Mouse (Mus musculus) brain, embryonic 18.5 days (tissue): Measurements from ENCODE around the gene Fam186b.

Experiments
- DNase-seq: peaks from one replicate; pipeline ENCODE4 v3.0.0-alpha.2; 2012; ENCODE audit warnings: low read depth, low spot score

Gene Fam186b

DNA sequence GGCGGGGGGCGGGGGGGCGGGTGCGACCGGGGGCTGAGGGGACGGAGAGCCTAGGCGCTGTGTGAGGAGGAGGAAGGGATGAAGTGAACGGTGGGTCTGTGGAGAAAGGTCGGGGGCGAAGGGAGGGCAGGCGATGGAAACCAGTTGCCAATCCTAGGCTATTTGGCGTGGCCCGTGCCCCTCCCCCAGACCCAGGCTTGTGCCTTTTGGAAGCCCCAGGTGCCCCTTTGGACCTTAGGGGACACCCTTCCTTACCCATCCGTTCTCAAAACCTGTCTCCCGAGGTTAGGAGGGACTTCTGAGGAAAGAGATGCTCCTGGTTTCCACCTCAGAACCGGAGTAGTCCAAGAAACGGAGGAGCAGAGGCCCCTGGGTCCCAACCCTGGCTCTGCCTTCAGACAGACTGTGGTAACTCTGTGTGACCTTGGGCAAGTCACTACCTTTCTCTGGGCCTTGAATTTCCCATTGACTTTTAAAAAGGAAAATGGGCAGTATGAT is at the start of gene Fam186b:
Gene Fam186b (minus strand): TSS at position 405 of the 498 bp plus-strand sequence.
- no peak for DNase-seq

DNA sequence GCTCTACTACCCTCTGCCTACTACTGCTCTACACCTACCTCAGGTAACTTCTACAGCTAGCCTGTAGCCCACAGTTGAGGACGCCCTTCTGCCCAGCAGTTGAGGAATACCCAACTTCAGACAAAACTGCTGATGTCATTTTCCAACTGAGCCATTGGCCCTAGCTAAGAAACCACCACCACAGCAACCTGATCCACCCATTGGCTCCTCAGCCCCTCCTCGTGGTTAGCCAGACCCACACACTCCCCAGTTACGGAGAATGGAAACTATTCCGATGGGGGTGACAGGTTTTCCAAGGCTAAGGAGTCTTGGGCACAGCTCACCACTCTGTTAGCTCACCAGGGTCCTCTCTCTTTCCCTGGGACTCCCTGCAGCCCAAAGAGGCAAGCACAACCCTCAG is 49.3 kb upstream of the Fam186b start:
- no peak for DNase-seq

DNA sequence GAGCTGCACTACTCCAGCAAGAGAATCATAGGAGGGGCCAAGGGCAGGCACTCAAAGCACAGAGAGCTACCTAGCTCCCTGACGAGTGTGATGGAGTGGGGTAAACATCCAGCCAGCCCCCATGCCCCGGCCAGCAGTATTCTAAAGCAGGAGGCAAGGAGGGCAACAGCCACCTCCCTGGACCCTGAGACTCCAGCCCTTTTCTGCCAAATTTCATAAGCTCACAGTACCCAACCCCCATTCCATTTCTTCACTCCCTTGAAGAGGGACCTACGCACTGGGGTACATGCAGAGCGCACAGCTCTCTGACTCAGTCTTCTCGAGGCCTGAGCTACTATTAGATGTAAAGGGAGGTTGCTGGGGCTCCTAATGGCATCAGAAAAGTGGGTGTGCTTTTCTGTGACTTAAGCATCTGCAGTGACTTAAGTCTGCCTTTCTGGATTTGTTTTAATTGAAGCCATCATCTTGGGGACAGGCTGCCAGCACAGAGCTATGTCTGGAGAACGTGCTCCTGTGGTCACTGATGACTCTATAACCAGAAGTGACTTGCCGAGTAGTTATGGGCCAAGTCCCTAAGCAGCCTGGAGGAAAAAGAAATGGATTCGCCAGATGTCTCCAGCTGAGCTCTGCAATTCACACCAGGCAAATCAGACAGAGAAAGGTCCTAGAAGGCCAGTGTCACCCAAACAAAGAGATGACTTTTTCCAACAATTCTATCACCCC is 48.6 kb upstream of the Fam186b start:
- no peak for DNase-seq

DNA sequence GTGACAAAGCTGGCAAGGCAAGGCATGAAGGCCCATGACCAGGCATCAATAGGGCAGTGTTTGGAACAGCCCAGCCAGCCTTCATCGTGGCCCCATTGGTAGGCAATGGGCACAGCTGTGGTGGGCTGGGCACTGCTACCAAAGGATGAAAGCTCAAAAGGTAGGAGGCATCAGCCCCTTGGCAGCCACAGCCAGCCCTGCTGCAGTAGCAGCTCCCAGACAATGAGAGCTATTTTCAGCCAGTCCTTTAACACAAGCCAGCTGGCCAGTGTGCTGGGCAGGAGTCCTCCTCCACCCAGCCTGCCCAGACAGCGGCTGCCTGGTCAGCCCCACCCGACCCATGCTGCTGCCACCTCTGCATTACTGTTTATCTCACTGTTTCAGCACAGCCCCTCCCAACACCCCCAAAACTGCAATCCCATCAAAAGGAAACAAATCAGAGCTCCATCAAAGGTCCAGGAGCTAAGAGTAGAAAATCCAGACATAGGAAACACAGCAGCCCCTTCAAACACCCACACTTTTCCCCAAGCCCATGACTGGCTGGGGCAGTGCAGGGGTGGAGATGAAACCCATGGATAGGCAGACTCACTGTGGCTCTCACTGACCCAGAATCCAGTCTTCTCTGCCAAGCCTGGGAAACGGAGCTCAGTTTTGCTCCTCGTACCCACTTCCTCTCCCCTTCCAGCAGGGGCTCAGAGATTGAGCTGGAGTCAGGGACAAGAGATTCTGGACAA is 47.9 kb upstream of the Fam186b start:
- DNase-seq: no peak

DNA sequence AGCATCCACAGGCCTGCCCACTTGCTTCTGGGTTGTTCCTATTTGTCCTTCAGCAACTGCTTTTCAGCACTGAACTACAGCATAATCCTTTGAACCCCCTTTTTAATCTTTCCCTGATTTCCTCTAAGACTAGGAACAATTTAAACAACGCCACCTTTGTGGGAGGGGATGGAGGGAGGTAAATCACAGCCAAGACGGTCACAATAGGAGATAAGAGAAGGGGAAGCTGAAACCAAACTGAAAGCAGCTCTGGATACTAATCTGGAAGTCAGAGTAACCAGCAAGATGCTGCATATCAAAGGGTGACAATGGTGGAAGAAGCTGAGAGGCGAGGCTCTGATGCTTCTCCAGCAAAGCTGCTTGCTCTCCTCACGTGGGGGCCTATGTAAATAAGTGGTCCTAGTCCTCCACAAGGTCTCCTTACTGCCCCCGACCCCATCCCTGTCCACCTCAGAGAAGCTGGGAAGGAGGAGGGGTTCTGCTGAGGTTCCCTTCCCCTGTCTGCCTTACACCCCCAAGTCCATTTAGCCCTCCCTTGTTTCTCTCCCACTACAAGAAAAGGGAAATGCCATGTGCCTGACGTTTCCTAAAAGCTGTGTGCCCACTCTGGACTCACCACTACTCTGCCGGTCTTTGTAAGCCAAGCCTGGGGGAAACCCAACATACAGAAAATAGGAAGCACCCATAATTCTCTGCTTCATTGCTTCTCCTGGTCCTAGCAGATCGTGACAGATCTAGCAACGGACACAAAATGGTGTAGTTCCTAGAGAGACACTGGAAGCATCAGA is 46.7 kb upstream of the Fam186b start:
- no peak for DNase-seq

DNA sequence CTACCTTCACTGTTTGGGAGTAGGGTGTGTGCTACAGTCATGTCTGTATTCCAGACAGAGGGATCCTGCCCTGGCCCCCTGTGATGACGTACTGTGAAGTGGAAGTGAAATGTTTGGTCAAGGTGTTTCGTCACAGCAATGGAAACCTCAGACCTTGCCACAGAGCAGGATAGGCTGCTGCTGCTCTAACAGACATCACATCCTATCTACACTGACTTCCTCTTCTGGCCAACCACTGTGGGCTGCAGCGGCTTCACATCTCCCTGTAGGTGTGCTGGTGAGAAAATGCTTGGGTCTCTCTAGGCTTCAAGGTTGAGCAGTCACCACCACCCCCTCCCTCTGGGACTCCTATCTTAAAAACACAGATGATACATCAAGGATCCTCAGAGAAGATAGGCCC is 45.4 kb upstream of the Fam186b start:
- DNase-seq: no peak

DNA sequence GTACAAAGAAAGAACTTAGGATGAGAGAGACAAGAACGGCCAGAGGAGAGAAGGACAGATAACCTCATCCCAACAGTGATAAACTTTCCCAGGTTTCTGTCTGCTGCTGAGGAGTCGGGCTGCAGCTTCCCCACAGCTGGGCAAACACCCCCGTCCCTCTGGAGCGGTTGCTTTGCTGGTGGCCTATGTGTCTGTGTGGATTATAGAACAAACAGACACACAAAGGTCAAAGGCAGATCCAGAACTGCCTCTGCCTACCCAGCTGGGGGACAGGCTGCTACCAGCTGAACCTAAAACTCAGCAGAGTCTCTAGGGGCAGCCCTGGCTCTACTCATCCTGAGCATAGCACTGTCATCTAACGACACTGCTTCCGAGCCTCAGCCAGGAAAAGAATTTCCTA is 44.0 kb upstream of the Fam186b start:
- DNase-seq: no peak

DNA sequence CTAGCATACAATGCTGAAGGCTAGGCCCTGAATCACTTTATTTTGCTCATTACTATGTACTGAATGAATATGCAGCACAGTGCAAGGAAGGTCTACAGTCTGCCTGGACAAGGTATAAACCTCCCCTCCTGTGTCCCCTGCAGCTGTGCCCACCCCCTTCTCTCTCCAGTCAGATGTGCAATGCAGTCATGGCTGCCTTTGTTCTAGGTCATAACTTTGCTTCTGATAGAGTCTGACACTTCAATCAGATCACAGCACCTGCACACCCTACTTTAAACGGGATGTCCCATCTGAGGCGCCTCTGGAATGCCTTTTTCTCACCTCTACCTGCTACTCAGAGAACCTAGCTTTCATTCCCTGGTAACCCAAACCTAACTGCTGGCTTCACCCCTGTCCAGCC is 43.2 kb upstream of the Fam186b start:
- DNase-seq: no peak

DNA sequence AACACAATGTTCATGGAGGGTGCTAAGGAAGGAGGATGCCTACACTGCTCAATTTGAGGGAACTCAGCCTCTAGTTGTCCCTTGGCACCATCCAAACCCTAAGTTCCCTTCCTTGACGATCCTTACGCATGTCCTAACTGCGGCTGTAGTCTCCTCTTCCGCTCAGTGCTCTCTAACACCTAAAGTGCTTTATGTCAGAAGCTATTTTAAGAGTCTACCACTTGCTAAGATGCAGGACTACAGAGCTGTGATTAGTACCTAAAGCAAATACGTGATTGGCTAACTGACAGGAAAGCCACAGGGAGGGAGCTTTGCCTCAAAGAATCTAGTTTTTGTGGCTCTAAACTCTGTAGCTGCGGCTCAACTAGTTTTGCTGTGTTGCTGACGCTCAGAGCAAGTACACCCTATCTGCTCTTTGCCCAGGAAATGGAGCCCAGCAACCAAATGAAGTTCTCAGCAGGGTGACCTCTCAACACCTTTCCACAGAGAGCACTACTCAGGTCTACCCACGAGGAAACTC is 40.2 kb upstream of the Fam186b start:
- no peak for DNase-seq

DNA sequence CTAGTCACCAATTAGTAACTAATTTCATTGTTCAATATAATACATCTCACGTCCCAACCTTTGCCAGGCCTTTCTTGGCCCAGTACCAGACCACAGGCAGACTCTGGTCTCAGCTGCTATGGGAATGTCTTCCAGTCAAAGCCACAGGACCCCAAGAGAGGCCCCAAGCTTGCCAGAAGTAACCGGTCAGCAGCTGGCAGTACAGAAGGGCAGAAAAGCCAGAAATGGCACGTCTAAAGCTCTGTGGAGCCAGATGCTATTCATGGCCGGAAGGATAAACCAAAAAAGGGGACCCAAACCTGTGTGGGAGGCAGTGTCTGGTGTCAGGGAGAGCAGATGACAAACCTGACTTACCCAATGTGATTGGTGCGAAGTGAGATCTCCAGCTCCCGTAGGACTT is 38.8 kb upstream of the Fam186b start:
- DNase-seq: no peak

DNA sequence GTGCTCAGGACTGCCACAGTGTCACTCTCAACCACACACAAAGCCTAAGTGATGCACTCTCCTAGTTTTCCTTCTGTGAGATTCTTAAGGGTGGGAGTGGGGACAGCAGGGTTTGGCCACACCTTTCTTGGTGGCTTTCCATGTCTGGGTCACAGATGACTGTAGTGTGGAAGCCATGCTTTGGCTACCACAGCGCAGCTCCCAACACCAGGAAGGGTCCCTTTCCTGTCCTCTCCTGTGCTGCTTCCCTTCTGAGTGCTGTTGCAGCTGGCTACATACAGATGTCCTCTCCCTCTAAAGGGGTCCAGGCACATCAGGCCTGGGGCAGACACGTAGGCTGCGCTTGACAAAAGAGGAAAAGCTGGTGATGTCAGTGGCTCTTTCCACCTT is 38.0 kb upstream of the Fam186b start:
- no peak for DNase-seq

DNA sequence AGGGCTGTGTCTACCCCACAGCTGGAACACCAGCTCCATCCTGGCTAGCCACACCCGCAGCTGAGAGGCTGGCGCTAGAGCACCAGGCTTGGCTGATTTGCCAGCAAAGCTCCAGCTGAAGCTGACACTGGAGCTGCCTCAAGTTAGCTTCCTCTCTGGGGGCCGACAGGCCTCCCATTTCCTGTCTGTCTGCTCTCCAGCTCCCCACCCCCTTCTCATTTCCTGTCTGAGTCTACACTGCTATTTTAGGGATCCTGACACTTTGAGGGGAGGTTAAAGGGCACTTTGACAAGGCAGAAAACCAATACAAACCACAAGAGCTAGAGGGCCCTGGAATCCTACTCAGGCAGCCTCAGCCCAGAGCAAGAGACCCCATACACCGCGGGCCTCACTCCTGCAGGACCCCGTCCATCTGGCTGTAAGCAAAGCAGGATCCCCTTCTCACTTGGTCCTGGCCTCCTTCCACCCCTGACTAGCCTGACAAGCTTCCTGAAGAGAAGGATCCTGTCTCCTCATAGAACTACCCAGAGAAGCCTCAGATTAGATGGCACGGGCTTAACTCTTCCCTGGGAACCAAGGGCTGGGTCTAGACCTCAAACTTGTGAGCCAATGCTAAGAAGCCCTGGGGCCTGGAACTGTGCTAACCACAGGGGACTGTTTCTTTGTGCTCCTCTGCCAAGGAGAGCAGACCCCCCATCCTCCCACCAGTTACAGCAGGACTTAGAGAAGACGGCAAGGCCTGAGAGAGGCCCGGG is 37.4 kb upstream of the Fam186b start:
- no peak for DNase-seq

DNA sequence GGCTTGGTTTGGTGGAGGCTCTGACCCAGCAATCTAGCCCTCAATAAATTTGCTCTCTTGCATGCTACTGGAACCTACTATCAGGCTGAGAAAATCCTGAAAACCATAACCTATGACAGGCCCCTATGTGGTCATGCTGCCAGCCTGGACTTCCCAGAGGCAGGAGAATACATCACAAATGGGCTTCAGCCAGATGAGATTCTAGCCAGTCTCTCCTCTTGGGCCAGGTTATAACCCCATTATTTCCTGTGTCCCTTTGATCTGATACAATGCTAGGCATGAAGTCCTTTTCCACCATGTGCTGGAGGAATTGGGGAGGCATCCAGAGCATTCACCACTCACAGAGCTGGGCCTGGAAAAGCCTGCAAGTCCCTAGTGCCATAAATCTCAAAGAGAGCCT is 36.4 kb upstream of the Fam186b start:
- DNase-seq: no peak

DNA sequence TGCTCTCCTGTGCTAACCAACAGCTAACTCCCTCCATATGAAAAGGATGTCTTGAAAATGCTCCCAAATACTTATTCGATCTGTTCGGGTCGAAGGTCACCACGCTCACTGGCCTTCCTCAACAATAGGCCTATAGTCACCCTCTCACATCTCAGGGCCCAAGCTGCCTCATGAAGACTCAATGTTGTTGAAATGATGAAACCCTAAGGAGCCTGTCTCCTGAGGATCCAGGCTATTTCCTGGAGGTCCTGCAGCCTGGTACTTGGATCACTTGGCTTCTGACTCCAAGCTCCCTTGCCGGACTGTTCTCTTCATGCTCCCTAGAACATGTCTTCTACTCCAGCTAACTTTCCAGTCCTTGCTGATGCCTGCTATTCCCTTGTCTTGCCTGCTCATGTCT is 35.7 kb upstream of the Fam186b start:
- no peak for DNase-seq

DNA sequence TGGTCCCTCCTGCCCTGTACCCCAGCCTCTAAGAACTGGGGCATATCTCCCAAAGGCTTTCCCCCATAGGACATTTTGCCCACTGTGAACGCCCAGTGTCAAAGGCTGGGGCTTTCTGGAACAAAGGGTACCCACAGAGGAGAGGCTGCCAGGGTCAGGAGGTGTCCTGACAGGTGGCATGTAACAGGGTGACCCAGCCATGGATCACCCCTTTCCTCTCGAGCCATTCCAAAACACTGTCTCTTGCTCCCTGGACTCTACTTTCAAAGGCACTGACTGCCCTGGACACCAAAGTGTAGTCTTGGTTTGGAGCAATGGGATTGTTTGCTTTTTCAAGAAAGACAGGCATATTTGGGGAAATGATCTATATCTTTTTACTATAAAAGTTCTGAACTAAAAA is 34.6 kb upstream of the Fam186b start:
- DNase-seq: no peak

DNA sequence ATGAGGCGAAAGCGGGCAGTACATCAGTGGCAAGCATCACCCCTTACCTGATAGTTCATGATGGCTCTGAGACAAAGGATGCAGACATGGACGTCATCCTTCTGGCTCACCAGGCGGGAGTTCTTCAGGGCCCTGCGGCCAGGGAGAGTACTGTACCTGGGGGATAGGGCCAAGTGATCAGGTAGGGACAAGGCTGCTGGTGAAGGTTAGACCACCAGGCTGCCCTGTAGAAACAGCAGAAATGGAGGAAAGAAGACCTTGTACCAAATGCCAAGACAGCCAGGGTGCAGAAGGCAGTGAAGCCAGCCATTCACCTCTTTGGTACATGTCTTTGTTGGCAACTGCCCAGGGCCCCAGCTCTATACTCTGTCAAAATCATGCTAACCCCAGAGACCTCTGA is 32.3 kb upstream of the Fam186b start:
- DNase-seq: no peak

DNA sequence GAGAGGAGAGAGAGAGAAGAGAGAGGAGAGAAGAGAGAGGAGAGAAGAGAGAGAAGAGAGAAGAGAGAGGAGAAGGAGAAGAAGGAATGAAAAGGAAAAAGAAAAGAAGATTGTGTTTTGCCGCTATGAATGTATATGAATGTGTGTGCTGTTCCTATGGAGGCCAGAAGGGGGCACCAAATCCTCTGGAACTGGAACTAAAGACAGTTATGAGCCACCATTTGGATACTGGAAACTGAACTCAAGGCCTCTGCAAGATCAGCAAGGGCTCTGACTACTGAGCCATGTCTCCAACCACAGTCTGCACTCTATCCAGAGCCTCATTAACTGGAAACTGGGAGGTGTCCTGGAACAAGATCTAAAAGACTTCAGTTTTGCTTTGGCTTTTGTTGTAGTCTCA is 31.3 kb upstream of the Fam186b start:
- no peak for DNase-seq

DNA sequence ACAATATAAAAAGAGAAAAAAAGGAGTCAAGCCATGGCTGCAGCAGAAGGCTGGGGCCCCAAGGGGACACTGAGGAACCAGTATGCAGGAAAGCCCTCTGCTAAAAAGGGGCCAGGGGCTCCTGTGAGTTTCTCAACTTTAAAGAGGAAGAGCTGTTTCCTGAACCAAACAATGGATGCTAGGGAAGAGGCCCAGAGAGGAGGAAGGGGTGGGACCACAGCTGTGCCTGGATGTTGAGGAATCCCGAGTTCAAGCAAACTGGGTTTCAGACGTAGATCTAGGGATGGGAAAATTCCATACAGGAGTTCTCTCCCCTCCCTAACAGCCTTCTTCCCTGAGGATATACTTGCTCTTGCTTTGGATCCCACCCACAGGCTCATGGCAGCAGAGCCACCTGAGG is 30.7 kb upstream of the Fam186b start:
- DNase-seq: no peak

DNA sequence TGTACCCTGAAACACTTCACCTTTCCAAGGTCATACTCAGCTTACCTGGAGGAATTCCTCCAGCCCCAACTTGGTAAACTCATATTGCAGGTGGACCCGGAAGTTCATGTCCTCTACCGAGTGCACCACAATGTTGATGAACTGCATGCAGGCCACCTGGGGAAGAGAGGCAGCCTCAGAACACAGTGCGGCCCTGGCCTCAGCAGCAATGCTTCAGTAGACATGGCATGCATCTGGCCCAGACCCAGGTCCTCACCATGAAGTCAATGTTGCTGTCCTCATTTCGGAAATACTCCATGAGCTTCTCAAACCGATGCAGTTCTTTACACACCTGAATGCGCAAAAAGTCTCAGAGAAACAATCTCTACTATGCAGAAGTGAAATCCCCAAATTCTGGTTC is 29.9 kb upstream of the Fam186b start:
- no peak for DNase-seq

DNA sequence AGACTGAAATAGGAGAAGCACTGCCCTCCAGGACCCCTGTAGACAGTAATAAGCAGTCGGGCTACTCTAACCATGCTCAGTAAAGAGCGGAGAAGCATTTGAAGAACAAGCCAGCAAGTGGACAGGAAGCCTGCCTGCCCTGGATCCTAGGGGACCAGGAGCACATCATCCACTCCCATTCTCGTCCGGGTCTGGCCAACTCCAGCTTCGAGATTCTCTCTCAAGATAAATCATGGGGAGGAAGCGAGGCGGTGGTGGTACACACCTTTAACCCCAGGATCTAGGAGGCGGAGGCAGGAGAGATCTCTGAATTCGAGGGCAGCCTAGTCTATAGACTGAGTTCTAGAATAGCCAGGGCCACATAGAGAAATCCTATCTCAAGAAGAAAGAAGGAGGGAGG is 28.5 kb upstream of the Fam186b start:
- DNase-seq: no peak

DNA sequence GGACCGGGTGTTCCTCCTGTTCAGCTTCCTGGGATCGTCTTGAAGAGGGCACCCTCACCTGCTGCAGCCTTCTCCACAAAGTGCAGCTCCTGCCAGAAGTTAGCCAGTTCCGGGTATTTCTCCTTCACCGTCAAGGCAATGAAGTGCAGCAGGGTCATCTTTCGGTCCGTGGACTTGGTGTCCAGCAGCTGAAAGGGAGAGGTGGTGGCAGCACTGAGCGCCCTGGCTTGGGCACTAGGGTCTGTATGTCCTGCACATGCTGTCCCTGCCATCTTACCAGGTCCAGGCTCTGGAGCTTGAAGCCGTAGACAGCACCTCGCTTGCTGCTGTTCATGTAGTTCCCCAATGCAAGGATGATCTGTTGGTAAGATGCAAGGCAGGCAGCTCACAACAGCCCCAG is 25.3 kb upstream of the Fam186b start:
- DNase-seq: no peak
